Comparison of ENCODE assay signal across 13 mouse cellular contexts in genomic region chr1:193484977-193485376, GRCm38 (mm10).
"Had no signal": no experiment of that assay in that cellular context is flagged by ENCODE, and none has a peak within 500 bp of the region (broad histone marks: within the 10 kb centered on the region; RNA-seq: fewer than 3 reads in every experiment).

No protein-coding gene starts in this region.

- DNase-seq: kidney, adult 18-20 months; lung, adult 18-20 months; retina, postnatal 1 day; right cerebral cortex, postnatal 14 days; thymus, adult 2 months; thymus, postnatal 25 days had no signal

- H3K36me3 ChIP-seq: intestine, embryonic 15.5 days; limb, embryonic 12.5 days; midbrain, embryonic 13.5 days; stomach, embryonic 15.5 days had no signal

- H3K4me1 ChIP-seq: intestine, embryonic 15.5 days; stomach, embryonic 15.5 days had no signal

- H3K9ac ChIP-seq: intestine, embryonic 15.5 days; limb, embryonic 12.5 days; liver, embryonic 14.5 days; midbrain, embryonic 13.5 days; stomach, embryonic 15.5 days had no signal

- H3K27ac ChIP-seq: intestine, embryonic 15.5 days; layer of hippocampus, adult 2 months; limb, embryonic 12.5 days; liver, embryonic 14.5 days; midbrain, embryonic 13.5 days; stomach, embryonic 15.5 days had no signal

- ATAC-seq: intestine, embryonic 15.5 days; midbrain, embryonic 13.5 days had no signal

- H3K27me3 ChIP-seq: intestine, embryonic 15.5 days; limb, embryonic 12.5 days; midbrain, embryonic 13.5 days; stomach, embryonic 15.5 days had no signal

- H3K9me3 ChIP-seq: intestine, embryonic 15.5 days; limb, embryonic 12.5 days; midbrain, embryonic 13.5 days; stomach, embryonic 15.5 days had no signal

- H3K4me2 ChIP-seq: intestine, embryonic 15.5 days; limb, embryonic 12.5 days; midbrain, embryonic 13.5 days; stomach, embryonic 15.5 days had no signal

- H3K4me3 ChIP-seq: intestine, embryonic 15.5 days; layer of hippocampus, adult 2 months; limb, embryonic 12.5 days; midbrain, embryonic 13.5 days; myocyte; stomach, embryonic 15.5 days had no signal
